Mouse (Mus musculus) ovary, adult 18-20 months (tissue): Measurements from ENCODE around the gene Alkbh3.

Source experiments
- DNase-seq: peaks from one replicate; pipeline ENCODE4 v3.0.0; 2022; ENCODE audit warnings: low spot score, mixed read lengths

Alkbh3 gene

GRCm38 (mm10) chr2:93954781-93955578, 55.6 kb downstream of the Alkbh3 start:
- no peak for DNase-seq

GRCm38 (mm10) chr2:93953726-93954125, 56.9 kb downstream of the Alkbh3 start:
- DNase-seq = no peak

GRCm38 (mm10) chr2:93946976-93947375, 63.6 kb downstream of the Alkbh3 start:
- no peak for DNase-seq

- no peak for DNase-seq
Measured at GRCm38 (mm10) chr2:93944855-93945254, 65.8 kb downstream of the Alkbh3 start.

- no peak for DNase-seq
Measured at GRCm38 (mm10) chr2:93944099-93944498, 66.5 kb downstream of the Alkbh3 start.

GRCm38 (mm10) chr2:93941670-93942069, 68.9 kb downstream of the Alkbh3 start:
- DNase-seq = no peak

- DNase-seq = no peak
Measured at GRCm38 (mm10) chr2:93938534-93938933, 72.1 kb downstream of the Alkbh3 start.
